Mouse (Mus musculus) kidney, adult 11 months (tissue): ENCODE results near the gene Whamm.

Experiments used
- DNase-seq: peaks from one replicate; pipeline ENCODE4 v3.0.0; 2022

Whamm gene

DNA sequence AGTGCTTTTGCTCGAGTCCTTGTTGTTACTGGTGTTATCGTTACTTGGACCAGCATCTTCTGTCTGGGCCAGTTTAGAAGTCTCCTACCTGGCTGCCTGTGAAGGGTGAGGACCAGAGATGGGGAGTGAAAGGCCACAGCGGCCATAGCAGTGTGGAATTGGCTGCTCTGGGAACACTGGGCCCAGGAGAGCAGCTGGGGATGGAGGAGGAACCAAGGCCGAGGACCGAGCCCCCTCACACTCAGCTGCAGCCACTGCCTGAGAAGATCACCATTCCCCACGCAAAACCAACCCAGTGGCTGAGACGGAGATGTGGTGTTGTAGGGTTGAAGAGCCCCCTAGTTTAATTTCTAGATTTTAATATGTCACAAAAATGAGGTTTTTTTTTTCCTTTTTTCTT is 6.3 kb upstream of the Whamm start:
- DNase-seq, result no peak

DNA sequence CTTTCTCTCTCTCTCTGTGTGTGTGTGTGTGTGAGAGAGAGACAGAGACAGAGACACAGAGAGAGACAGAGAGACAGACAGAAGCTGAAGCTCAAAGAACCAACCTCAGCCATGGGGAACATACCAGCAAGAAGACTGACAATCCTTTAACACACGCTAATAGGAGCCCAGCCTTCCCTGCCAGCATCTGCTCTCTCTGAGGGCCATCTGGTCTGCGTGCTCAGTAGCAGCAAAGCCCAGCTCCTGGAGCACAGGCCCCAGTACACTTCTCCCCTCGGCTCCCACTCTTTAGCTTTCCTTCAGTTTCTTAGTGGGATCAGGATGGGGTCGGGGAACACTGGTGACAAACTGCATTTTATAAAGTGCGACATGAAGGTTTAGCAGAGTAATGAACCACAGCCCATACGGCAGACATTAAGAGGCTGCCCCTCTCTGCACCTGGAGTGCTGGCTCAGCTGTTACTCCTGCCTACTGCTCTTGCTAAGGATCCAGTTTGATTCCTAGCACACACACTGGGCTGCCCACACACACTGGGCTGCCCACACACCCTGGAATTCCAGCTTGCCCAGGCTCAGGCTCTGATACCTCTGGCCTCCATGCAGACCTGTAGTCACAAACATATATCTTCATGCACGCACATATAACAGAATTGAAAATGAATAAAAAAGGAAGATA is 5.5 kb upstream of the Whamm start:
- DNase-seq, result no peak

DNA sequence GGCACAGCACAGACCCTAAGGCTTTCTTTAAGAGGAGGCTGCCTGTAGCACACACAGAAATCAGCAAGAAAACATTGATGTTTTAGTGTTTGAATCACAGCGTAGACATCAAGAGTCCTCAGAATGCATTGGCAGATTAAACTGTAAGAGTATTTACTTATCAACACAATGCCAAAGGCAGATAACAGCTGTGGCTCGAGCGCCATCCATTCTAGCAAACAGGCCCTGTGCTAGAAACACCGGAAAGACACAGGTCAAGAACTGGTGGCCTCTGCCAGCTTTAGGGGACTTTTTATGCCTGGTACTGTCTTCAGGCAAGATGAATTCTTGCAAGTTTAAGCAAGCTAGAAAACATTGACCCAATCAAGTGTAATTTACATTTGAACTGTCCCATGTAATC is 4.7 kb upstream of the Whamm start:
- no peak for DNase-seq

DNA sequence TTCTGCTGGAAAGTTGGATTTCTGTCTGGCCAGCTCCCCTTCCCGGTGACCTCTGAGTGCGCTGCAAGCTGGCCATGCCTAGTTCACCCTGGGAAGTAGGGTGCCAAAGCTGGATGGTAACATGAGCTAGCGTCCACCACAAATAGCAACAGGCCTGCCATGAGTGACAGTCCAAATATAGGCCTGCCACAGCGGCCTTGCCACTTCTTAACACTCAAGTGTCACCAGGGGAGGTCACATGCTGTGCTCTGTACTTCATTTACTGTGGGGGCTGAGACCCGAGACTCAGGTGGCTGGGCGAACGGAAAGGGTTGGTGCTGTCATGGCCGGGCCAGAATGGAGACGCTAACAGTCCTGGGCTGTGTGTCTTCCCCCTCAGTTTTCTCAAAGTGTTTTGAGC is 4.2 kb upstream of the Whamm start, which contains the start of gene Fsd2:
Fsd2 (minus strand) TSS at position 53 of the 400 bp plus-strand sequence.
- DNase-seq, result no peak

DNA sequence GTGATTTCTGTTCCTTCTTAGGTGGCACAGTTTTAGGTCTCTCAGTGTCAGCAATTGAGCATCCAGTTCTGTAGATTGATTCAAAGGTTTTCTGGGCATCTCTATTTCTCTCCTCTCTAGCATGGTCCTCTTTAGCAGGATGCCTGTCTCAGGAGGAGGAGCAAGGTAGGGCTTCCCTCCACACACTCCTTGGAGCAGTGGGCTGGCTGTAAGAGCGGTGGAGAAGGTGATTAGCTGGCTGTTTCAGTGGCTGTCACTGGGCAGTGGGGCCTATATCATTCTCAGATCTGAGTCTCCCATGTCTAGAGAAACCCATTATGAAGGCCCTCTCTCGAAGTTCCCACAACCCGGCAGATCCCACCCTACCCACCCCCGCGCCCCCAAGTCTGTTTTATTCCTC is 3.7 kb upstream of the Whamm start:
- DNase-seq, result no peak

DNA sequence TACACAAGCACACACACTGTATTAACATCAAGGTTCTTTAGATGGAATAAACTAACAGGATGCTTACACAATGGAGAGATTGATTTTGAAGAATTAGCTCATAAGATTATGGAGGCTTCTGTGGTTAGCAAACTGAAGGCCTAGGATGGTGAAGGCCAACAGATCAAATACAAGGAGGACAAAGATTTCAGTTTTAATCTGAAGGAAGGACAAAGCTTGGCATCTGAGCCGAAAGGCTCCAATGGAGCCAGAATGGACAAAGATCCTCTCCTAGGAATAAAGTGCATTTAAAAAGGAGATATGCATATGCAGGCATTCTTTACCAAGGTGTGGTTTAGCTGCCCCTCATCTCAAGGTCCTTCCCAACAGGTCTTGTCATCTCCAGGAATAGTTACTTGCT is 1.2 kb upstream of the Whamm start:
- no peak for DNase-seq

DNA sequence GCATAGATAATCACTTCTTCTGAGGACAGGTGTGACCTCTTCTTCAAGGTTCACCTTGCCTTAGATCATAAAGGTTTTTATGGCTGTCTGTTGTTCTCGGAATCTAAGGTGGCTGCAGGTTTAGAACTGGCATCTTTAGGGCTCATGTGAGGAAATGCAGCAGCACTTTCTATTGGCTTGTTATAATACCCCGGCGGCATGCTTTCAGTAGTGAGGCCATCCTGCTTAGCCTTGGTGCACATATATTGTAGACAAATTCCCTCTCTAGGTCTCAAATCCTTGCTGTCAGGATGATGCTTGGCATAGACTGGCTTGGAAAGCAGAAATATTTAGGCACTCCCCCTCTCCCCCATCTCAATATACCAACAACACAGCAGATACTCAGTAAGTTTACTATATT is 795 bp upstream of the Whamm start:
- no peak for DNase-seq

DNA sequence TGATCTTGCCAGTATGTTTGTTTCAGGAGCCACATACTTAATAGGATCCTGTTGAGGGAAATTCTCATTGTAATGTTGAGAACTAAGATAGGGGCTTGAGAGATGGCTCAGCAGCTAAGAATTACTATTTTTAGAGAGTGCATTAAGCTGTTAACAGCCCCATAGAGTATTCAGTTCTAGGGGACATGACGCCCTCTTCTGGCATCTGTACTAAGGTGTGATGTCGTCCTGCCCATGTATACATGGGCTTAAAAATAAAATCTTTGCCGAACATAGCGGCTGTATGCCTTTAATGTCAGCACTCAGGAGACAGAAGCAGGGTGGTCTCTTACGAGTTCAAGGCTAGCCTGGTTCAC is 336 bp upstream of the Whamm start:
- no peak for DNase-seq

DNA sequence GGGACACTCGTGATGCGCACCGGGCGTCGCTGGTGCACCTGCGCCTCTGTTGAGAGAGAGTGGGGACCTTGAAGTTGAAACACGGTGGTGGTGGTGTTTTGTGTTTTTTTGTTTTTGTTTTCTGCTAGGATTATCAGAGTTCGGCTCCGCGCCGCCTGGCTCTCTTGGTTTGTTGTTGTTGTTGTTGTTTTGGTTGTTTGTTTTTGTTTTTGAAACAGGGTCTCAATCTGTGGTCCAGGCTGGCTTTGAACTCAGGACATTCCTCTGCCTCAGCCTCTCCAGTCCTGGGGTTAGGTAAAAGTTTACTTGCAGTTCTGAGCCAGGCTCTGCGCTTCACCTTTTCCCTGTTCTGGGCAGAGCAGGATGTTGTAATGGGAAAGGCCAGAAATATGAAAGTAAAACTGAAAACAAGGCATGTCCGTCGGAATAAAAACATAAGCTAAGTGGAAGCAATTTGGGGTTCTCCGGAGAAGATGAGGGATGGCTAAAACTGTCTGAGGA is 925 bp downstream of the Whamm start:
- no peak for DNase-seq

DNA sequence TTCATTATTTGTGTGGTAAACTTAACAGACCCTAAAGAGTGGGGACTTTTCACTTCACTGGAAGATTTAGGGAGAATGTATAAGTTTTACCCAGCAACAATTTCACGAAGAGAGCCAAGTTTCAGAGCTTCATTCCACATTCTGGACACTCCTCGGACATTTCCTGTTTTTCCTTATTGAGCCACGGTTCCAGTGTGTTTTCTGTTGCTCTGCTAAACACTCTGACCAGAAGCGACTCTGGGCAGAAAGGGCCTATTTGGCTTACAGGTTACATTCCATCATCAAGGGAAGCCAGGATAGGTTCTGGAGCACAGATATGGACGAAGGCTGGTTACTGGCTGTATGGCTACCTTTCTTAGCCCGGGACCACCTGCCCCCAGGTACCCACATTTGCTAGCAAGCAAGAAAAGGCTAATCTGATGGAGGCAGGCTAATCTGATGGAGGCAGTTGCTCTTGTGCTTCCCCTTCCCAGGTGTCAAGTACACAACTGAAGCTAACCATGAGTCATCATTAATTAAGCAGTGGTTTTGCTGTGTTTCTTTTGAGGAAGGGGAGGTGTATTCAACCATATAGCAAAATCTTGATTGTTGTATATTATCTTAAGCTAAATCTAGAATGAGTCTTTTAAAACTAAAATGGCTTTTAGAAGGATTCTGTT is 1.7 kb downstream of the Whamm start:
- DNase-seq, result no peak

DNA sequence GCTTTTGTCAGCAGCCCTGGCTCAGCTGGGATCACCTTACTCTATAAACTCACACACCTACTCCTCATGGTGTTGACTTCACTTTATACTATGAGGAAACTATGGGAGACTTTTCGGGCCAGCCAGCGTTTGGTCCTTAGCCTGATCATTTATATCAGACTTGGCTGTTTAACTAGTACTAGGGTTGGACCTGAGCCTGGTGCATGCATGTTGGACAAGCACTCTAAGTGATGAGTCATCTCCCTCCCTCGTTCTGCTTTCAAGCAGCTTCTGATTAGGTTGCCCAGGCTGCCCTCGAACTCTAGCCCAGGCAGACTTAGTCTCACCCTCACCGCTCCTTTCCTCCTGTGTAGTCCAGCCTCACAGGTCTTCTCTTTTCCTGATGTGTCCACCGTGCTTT is 2.3 kb downstream of the Whamm start:
- DNase-seq, result no peak

DNA sequence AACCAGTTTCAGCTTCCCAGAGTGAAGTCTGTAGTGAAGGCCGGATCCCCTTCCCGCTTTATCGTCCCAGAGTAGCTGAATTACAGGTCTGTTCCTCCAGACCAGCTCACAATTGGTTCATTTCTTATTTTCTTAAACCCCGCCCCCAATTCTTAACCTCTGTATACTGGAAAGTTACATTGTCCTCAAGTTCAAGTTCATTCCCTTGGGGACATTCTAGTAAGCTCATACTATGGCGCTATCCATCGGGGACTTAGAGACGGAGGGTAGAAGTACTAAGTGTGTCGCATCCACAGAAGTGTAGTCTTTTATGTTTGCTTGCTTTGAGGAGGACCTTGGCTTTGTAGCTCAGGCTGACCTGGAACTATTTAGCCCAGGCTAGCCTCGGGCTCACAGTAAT is 2.8 kb downstream of the Whamm start:
- DNase-seq, result no peak

DNA sequence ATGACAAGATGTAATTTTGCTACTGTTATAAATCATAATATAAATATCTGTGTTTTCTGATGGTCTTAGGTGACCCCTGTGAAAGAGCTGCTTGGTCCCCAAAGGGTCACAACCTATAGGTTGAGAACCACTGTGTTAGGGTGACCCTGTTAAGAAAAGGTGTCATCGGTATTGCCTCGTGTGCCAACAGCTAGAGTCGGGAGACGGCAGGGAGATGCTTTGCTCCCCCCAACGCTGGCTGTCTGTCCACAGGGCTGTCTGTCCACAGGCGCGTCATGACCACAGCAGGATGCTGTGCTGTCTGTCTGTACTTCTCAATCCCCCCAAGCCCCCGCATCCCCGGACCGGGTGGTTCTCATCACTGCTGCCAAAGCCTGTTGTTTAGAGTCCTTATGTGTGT is 4.5 kb downstream of the Whamm start:
- no peak for DNase-seq

DNA sequence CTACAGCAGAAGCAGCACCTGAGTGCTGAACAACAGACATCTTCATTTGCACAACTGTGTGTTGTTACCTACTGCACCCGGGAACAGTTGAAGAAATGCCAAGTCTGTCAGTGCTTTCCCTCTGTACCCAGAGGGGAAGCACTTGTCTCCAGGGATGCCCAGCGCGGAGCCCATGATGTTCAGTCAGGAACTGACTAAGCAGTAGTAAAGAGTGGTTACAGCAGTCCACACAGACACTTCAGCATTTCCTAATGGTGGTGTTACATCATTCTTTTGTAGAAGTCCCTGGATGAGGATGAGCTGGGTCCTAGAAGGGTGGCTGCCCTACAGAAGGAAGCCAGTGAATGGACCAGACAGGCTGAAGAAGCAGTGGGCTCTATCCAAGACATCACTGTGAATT is 6.8 kb downstream of the Whamm start:
- DNase-seq, result no peak

DNA sequence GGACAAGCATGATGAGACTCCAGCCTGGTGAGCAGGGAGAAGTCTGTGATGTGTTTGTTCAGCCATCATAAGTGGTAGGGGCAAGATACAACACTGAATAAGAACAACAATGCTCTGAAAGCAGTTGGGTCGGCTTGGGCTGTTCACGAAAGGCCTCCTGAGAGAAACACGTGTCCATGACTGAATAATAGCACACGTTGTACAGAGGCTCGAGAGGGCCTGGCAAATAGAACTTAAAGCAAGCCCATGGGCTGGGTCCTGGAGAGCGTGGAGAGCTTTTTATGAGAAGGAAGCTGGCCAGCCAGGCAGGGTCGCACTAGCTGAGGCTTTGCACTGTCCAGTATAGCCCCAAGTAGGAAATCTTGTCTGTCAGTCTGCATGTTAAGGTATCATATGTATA is 7.3 kb downstream of the Whamm start:
- no peak for DNase-seq

DNA sequence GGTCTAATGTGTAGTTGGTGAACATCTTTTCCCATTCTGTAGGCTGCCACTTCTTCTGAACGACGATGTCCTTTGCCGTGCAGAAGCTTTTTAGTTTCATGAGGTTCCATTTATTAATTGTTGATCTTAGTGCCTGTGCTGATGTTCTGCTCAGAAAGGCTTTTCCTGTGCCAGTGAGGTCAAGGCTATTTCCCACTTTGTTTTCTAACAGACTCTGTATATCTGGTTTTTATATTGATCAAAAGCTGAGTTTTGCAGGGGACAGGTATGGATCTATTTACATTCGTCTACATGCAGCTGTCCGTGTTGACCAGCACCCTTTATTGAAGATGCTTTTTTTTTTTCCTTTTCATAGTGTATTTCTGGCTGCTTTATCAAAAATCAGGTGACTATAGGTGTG is 8.2 kb downstream of the Whamm start:
- DNase-seq, result no peak

DNA sequence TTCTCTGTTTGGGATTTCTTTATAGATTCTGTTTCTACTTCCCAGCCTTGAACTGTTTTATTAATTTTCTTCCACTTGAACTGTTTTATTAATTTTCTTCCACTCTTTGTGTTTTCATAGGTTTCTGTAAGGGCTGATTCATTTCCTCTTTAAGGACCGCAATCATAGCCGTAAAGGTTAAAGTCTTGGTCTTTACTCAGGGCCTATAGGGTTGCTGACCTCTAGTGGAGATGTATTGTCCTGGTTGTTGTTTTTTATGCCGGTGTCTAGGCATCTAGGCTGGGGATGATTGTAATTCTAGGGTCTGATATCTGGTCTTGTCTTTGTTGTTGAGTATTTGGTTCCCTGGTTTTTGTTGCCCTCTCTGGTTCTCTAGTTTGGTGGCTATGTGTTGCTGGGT is 12.4 kb downstream of the Whamm start:
- no peak for DNase-seq

DNA sequence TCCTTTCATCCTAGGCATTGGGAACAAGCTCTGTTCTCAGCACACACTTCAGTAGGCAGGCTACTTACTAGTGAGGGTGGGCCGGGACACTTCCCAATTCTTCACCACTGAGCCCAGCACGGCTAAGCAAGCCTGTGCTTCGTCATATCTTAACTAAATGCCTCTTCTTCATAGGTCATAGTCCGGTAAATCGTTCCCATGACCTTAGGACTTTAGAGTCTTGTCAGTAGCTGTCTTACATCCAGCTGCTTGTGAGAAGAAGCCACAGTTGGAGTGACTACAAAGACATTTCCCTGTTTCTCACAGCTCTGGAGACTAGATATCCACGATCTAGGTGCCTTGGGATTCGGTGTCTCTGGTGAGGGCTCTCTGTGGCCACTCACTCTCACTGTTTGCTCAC is 14.3 kb downstream of the Whamm start:
- DNase-seq, result no peak

DNA sequence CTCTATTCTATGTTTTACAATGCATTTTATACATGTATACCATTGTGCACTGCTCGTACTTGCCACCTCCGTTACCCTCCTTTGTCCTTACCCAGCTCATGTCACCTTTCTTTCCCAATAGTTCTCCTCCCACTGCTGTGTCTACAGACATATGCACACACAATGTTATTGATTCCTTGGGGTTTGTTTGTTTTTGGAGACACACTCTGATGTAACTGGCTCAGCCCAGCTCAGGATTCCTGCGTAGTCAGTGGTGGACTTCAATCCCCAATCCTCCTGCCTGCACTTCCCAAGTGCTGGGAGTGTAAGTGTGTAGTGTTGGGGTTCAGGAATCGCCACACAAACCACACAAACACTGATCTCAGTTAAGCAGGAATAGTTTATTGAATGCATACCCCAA is 16.2 kb downstream of the Whamm start:
- no peak for DNase-seq

DNA sequence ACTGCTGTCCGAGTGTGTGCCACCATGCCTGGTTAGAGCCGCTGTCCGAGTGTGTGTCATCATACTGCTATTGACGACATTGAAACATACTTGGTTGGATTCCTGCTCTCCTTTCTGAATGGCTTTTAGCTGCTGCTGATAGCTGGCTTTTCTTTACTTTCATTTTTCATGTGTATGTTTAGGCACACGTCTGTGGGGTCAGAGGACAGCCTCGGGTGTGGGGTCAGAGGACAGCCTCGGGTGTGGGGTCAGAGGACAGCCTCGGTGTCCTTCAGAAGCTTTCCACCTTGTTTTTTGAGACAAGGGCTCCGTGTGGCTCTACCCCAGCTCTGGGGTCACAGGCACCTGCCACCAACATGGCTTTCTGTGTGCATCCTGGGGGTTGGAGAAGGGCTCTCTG is 21.6 kb downstream of the Whamm start:
- no peak for DNase-seq

DNA sequence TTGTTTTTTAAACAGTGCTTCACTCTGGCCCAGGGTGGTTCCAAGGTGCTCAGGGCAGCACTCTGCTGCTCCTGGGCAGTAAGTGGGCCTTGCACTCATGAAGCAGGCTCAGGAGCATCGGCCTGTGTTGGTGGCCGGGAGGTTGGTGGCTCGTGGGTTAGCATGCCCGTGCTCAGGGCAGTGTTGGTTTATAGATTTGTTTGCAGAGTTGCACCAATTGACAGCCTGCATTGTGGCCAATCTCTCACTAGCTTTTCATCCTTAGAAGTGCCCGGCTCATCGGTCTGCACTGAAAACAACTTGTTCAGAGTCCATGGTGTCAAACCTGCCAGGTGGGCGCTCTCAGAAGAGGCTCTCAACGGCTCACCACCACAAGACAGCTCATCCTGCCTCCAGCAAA is 22.3 kb downstream of the Whamm start:
- DNase-seq, result no peak

DNA sequence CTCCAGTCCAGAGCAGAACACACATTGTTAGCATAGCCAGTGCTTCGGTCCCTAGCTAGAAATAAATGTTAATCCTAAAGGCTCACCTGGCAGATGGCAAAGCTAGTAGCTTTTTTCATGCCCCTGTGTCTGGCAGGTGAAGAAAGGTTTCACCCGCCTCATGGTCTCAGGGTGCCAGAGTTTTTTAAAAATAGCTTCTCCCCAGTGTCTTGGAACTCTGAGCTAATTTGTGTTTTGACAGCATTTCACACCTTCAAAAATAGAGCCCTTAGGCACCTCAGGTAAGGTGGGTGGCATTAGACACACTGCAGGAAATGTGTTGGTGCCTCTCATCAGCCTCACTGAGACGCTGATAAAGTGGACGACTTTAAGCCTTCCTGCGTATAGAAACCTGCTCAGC is 24.0 kb downstream of the Whamm start:
- DNase-seq, result no peak

DNA sequence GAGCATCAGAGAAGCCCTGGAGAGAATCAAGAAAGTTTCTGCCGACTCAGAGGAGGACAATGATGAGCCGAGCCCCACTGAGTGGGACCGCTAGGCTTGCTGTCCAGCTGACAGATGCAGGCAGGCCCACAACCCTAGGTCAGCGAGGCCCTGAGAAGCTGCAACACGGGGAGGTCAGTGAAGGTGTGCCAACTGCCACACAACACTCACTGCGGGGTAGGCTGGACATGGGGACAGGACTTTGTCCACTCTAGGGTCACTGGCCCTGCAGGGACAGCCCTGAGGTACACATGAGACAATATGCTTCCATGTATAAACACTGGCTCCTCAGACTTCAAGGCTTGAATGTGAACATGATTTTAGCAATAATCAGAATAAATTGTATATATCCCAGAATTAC is 25.0 kb downstream of the Whamm start:
- DNase-seq, result no peak

DNA sequence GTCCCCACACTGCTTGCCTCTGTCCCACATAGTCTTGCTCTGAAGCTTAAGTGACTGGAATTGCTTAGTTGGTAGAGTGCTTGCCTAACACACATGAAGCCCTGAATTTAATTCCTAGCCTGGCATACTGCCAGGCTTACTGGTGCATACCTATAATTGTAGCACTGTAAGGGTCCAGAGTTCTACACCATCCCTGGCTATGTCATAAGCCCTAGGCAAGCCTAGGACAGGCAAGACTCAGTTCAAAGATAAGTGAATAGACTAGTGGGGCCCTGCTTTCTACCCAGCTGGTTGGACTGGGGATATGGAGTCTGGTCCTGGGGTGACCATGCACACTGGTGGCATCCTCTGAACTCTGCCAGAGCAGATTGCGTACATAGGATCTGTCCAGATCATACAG is 26.6 kb downstream of the Whamm start:
- no peak for DNase-seq
